Mouse (Mus musculus) embryonic fibroblast, embryonic 13.5 days (primary cell): Measurements from ENCODE around the gene Camkk2. TPM values are rescaled to one million over a fixed set of nuclear protein-coding genes. Genes with fewer than 3 reads are reported as not detected.

Experiments used
- H3K27ac ChIP-seq: 2 replicates; pipeline ENCODE4 v1.5.1; 2012; ENCODE audit warnings: low read length, control low read depth, inconsistent platforms; ENCODE audit not compliant: insufficient read depth
- H3K4me1 ChIP-seq: 2 replicates; pipeline ENCODE4 v1.6.1; 2011; ENCODE audit warnings: low read length; ENCODE audit not compliant: control insufficient read depth, insufficient read depth
- H3K4me3 ChIP-seq: 2 replicates; pipeline ENCODE4 v1.5.1; 2011; ENCODE audit warnings: mild to moderate bottlenecking, control low read depth, low read length; ENCODE audit not compliant: insufficient read depth
- CTCF ChIP-seq: IDR thresholded peaks from 2 replicates; pipeline ENCODE4 v1.5.1; 2011; ENCODE audit warnings: mild to moderate bottlenecking, control low read depth, low read length, moderate library complexity, borderline replicate concordance; ENCODE audit not compliant: insufficient read depth
- POLR2A ChIP-seq: IDR thresholded peaks from 2 replicates; pipeline ENCODE4 v1.6.1; 2011; ENCODE audit warnings: low read depth, mild to moderate bottlenecking, control low read depth, low read length, moderate library complexity
- polyA plus RNA-seq: library from polyadenylated mRNA; stranded (reverse); fragments of >200 nt; gene quantifications from 2 replicates; pipeline ENCODE4 v1.2.4, GENCODE M21; 2011; ENCODE audit warnings: low read depth; ENCODE audit not compliant: missing spikeins, insufficient read length

Gene Camkk2
- polyA plus RNA-seq, 1 experiment, result 22.7 TPM

GRCm38 (mm10) chr5:122754477-122754876 is 24.7 kb downstream of the Camkk2 start:
- Histone ChIP-seq H3K27ac (no peak overlapping the region), H3K4me3 (no peak overlapping the region), H3K4me1 (no peaks in the 10 kb centered on the region)
- TF ChIP-seq POLR2A (no peak), CTCF (no peak)

GRCm38 (mm10) chr5:122747950-122748349 is 31.3 kb downstream of the Camkk2 start:
- Histone ChIP-seq H3K4me3 (no peak overlapping the region), H3K27ac (no peak overlapping the region), H3K4me1 (no peaks in the 10 kb centered on the region)
- no peak for TF ChIP-seq POLR2A
- no peak for TF ChIP-seq CTCF

- no peak overlapping the region for H3K27ac ChIP-seq
- TF ChIP-seq POLR2A (no peak), CTCF (no peak)
- H3K4me1 ChIP-seq, result no peaks in the 10 kb centered on the region
- H3K4me3 ChIP-seq, result no peak overlapping the region
Observed at GRCm38 (mm10) chr5:122743880-122744422, 35.3 kb downstream of the Camkk2 start.

- H3K4me1 ChIP-seq, result peaks cover 5% of the 10 kb centered on the region; the same call in 1 of the 2 replicates
- no peak for TF ChIP-seq CTCF
- H3K4me3 ChIP-seq, result no peak overlapping the region
- no peak overlapping the region for H3K27ac ChIP-seq
Observed at GRCm38 (mm10) chr5:122736761-122737160, 42.4 kb downstream of the Camkk2 start.

DNA sequence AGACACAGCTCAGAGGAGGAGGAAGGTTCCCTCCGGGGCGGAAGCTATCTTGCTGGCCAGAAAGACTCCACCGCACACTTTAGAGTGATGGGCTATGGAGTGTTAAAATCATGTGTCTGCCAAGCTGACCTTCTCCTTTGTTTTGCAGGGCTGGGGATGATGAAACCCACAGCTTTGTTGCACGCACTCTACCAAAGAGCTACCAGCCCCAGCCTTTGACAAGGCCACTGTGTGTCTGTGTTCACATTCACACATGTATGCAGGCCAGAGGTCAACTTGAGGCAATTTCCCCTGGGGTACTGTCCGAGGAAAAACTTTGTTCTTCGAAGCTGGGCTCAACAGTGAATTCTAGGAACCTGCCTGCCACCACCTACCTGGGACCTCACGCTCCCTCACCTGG is 43.4 kb downstream of the Camkk2 start:
- Histone ChIP-seq H3K27ac (no peak overlapping the region), H3K4me1 (peaks cover 5% of the 10 kb centered on the region; the same call in 1 of the 2 replicates), H3K4me3 (no peak overlapping the region)
- TF ChIP-seq CTCF (no peak), POLR2A (no peak)

DNA sequence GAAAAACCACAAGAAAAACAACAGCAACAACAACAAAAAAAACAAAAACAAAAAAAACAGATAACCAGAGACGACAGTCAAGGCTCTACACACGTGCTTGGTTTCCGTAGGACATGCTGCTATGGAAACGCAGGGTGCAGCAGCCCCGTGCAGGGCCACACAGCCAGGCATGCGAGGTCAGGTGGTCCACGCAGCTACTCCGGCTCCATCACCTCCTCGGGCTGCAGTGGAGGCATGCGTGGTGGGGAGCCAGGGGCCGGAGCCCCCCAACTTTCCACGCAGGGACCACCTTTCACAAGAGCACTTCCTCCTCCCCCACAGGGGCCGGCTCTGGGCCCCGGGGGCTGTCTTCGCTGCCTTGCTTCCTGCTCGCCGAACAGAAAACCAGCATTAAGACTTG is 45.3 kb downstream of the Camkk2 start:
- Histone ChIP-seq H3K27ac (no peak overlapping the region), H3K4me1 (peaks cover 5% of the 10 kb centered on the region; the same call in 1 of the 2 replicates), H3K4me3 (no peak overlapping the region)
- TF ChIP-seq CTCF (no peak), POLR2A (no peak)

GRCm38 (mm10) chr5:122731991-122732673 is 47.1 kb downstream of the Camkk2 start:
- Histone ChIP-seq H3K4me1 (peaks cover 5% of the 10 kb centered on the region; the same call in 1 of the 2 replicates), H3K4me3 (no peak overlapping the region), H3K27ac (peak overlapping the region; percentile 70)
- no peak for TF ChIP-seq CTCF
- no peak for TF ChIP-seq POLR2A

GRCm38 (mm10) chr5:122731321-122731720 is 47.9 kb downstream of the Camkk2 start:
- H3K4me1 ChIP-seq, result peaks cover 5% of the 10 kb centered on the region; the same call in 1 of the 2 replicates
- TF ChIP-seq POLR2A (no peak), CTCF (peak; percentile 77)
- peak overlapping the region; percentile 51 for H3K27ac ChIP-seq
- no peak overlapping the region for H3K4me3 ChIP-seq

DNA sequence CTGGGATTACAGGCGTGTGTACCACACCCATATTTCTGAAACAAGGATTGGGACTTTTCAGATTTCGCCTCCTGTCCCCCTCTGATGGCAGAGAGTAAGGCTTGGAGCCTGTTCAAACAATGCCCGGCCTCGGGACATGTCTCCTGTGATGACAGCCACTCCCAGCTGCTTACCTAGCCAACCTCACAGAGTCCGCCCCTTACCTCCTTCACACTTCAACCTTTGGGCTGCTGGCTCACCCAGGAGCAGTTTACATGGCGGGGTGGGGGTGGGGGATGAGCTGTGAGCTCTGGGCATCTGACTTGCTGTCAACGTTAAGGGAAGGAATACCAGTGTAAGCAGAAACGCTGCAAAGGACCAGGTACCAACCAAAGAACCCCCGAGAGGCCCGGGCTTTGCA is 48.4 kb downstream of the Camkk2 start:
- no peak overlapping the region for H3K27ac ChIP-seq
- H3K4me3 ChIP-seq, result no peak overlapping the region
- TF ChIP-seq POLR2A (no peak), CTCF (no peak)
- peaks cover 5% of the 10 kb centered on the region; the same call in 1 of the 2 replicates for H3K4me1 ChIP-seq

DNA sequence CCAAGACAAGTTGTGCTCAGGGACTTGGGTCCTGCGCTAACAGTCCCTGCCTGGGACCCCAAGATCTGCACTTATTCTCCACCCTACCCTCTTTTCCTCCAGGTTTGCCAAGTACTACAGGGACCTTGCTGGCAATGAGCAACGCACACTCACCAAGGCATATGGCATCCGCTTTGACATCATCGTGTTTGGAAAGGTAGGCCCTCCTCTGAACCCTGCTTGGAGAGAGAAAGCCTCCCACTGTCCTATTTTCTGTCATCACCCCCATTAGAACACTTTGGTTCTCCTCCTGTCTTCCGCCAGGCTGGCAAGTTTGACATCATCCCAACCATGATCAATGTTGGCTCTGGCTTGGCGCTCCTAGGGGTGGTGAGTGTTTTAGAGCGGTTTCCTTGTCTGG is 52.1 kb downstream of the Camkk2 start:
- H3K4me3 ChIP-seq, result no peak overlapping the region
- H3K4me1 ChIP-seq, result peaks cover 2% of the 10 kb centered on the region; the same call in 1 of the 2 replicates
- no peak overlapping the region for H3K27ac ChIP-seq
- TF ChIP-seq POLR2A, result no peak
- no peak for TF ChIP-seq CTCF
